Mouse (Mus musculus) embryonic fibroblast, embryonic 13.5 days (primary cell): Measurements from ENCODE around the gene Cln3.

Experiments used
- CTCF ChIP-seq: IDR thresholded peaks from 2 replicates; pipeline ENCODE4 v1.5.1; 2011; ENCODE audit warnings: mild to moderate bottlenecking, control low read depth, low read length, moderate library complexity, borderline replicate concordance; ENCODE audit not compliant: insufficient read depth
- POLR2A ChIP-seq: IDR thresholded peaks from 2 replicates; pipeline ENCODE4 v1.6.1; 2011; ENCODE audit warnings: low read depth, mild to moderate bottlenecking, control low read depth, low read length, moderate library complexity

DNA sequence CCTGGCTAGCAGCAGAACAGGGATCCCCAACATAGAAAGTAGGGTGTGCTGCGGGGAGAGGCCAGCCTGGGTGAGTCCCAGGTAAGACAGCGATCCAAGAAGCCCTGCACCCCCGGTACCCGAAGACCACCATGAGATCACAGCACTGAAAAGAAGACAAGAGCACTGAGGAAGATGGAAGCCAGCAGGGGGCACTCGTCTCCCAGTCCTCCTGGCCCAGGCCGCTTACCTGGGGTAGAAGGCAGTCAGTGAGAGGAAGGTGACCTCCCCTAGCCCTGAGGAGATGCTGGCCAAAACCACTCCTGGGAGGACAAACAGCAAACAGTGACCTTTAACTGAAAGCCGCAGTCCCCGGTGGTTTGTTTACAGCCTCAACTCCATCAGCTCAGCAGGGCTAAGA lies 6.4 kb downstream of the Cln3 start:
- TF ChIP-seq POLR2A (no peak), CTCF (peak; percentile 67; the same call in 1 of the 2 replicates)
